Mouse (Mus musculus): ENCODE measurements at regions not wholly inside any gene's neighbourhood (a gene's known extent, or its start where the extent isn't known, plus 50 kb on each side); places are given as distances from the start of the nearest gene placed in this dataset.

- TF ChIP-seq POLR2A (IDR thresholded peaks at IDR 0.05; ENCODE audit: low read depth, low read length) (no peak), CTCF (conservative IDR thresholded peaks at IDR 0.05; ENCODE audit: insufficient read depth, insufficient read length, low read depth, low read length) (no peak)
Observed at GRCm38 (mm10) chr9:23041537-23042472, 181.1 kb upstream of the Bmper start.

Data from kidney, adult 2 months (tissue).